Mouse (Mus musculus): ENCODE data around the gene Pygm. TPM values are rescaled to one million over a fixed set of nuclear protein-coding genes. Genes with fewer than 3 reads are reported as not detected.

Pygm gene
- polyA plus RNA-seq, 1 experiment from 2014 or later: 3.4 TPM

DNA sequence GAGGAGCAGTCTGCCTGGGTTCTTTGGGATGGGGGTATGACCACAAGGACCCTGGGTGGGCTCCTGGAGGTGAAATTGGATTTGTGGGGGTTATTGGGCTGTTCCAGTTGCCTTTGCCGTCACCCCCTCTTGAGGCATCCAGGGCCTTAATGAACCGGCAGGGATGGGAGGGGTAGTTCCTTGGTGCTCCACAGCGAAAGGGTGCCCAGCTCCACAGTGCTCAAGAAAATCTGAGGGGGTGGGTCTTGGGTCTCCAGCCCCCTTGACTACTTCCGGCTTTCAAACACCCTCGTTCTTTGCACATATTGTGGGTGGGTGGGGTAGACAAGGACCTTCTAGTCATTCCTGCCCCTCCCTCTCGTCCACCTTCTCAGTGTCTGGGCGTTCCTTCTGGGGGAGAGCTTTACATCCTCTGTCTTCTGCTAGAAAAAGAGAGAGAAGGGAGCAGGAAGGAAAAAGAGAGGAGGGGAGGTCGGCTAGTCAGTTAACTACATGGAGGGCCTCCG lies 35.7 kb downstream of the Pygm start:
- WGBS: 40% methylated on average over 9 of the region's 9 CpGs
- peak overlapping the region; percentile 87 for H3K9ac ChIP-seq (replicated peaks)
- no peak for ATAC-seq (replicated peaks)
- H3K4me1 ChIP-seq: peaks cover 90% of the 10 kb centered on the region
- no peaks in the 10 kb centered on the region for H3K27me3 ChIP-seq
- no peaks in the 10 kb centered on the region for H3K9me3 ChIP-seq
- no peaks in the 10 kb centered on the region for H3K36me3 ChIP-seq
- peak overlapping the region; percentile 95 for H3K4me2 ChIP-seq (replicated peaks)
- H3K4me3 ChIP-seq: peak overlapping the region; percentile 79
- peak overlapping the region; percentile 95 for H3K27ac ChIP-seq (replicated peaks)

DNA sequence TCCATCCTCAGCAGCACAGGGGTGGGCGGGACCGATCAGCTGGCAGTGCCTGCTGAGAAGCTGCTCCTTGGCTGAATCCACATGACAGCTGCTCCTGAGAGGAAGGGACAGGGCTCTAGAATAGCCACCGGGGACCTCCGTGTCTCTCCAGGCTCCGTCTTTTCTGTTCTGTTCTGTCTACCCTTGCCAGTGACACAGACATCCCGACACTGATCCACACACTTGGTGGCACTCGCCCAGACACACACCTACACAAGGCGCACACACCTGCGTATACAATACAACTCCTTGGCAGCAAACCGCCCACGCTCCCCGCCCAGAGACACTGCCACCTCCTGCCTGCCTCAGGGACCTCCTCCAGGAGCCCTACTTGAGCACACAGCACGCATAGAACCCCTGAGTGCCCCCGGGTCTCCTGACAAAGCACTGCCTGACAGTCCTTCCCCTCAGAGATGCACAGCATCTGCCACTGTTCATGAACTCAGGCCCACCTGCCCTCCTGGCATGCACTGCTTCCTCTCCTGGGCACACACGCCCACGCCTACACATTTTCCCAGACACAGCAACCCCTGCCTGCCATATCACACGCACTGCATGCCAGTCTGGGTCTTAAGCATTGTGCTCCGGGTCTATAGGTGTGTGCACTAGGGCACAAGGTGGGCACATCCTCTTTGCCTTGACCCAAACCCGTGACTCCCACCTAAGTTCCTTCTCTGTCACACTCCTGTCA lies 36.4 kb downstream of the Pygm start:
- peak overlapping the region; percentile 95; the same call in 1 of the 2 replicates for H3K27ac ChIP-seq (replicated peaks)
- peak overlapping the region; percentile 87 for H3K9ac ChIP-seq (replicated peaks)
- H3K4me3 ChIP-seq: peak overlapping the region; percentile 79

DNA sequence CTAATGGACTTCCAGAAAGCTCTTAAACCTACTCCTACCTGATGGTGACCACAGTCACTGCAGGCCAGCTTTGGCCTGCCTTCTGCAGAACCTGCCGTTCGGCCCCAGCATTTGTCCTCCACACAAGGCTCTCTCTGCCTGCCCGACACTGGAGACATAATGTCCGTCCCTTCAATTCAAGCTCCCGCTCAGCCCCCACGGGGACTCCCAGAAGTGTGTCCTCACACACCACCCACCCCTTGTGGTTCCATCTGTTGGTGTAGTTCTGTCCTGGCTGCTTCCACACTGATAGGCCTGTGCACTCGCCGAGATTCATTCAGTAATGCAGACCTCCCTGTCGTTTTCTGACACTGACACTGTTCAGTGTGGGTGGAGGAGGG lies 37.0 kb downstream of the Pygm start:
- Histone ChIP-seq H3K4me2 (replicated peaks) (peak overlapping the region; percentile 95), H3K36me3 (no peaks in the 10 kb centered on the region), H3K4me1 (peaks cover 91% of the 10 kb centered on the region), H3K27ac (replicated peaks) (0 out of 2 replicates have a peak overlapping the region, but pooled peaks have one; percentile 95), H3K9me3 (no peaks in the 10 kb centered on the region), H3K9ac (replicated peaks) (no peak overlapping the region), H3K4me3 (peak overlapping the region; percentile 79), H3K27me3 (no peaks in the 10 kb centered on the region)
- WGBS: 61% methylated on average over 9 of the region's 9 CpGs
- ATAC-seq (replicated peaks): no peak

More for the DNA sequence above, 36.4 kb downstream of the Pygm start:
- no peaks in the 10 kb centered on the region for H3K9me3 ChIP-seq
- no peaks in the 10 kb centered on the region for H3K36me3 ChIP-seq
- H3K4me1 ChIP-seq: peaks cover 91% of the 10 kb centered on the region
- 46% methylated on average over 19 of the region's 19 CpGs for WGBS
- H3K27me3 ChIP-seq: no peaks in the 10 kb centered on the region
- no peak for ATAC-seq (replicated peaks)
- H3K4me2 ChIP-seq (replicated peaks): peak overlapping the region; percentile 95

DNA sequence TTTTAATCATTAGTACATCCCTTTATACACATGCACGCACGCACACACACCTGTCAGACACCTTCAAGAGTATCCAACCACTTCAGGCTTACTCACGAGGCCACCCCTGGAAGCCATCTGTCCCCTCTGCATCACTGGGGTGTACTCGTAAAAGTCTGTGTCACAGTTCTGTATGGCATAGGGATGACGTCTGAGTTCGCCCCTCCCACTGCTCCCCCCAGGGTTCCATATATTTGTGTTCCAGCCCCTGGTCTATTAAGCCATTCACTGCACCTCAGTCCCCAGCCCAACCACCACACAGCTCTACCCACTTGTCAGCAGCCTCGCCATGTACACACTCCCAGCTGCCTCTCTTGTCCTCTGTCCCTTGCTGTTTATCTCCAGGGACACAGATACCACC lies 37.8 kb downstream of the Pygm start:
- H3K27me3 ChIP-seq: no peaks in the 10 kb centered on the region
- H3K4me3 ChIP-seq: no peak overlapping the region
- no peak overlapping the region for H3K9ac ChIP-seq (replicated peaks)
- 63% methylated on average over 7 of the region's 7 CpGs for WGBS
- H3K27ac ChIP-seq (replicated peaks): no peak overlapping the region
- H3K9me3 ChIP-seq: no peaks in the 10 kb centered on the region
- peaks cover 91% of the 10 kb centered on the region for H3K4me1 ChIP-seq
- H3K36me3 ChIP-seq: no peaks in the 10 kb centered on the region
- no peak for ATAC-seq (replicated peaks)
- H3K4me2 ChIP-seq (replicated peaks): no peak overlapping the region

DNA sequence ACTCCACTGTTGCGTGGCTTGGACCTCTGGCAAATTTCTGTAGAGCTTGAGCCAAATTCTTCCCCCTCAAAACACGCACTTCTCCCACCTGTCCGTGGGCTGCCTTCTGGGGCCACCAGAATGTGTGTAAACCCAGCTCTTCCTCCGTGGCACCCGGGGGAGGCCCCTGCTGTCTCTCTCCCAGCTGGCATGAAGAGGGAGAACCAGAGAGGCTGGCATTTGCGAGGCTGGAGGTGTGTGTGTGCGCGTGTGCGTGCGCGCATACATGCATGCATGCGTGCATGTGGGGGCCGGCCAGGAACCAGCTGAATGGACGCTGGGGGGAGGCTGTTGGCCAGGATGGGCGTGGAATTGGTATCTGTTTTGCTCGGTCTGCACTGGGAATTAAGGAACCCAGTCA lies 39.0 kb downstream of the Pygm start:
- Histone ChIP-seq H3K27ac (replicated peaks) (0 out of 2 replicates have a peak overlapping the region, but pooled peaks have one; percentile 3), H3K4me3 (no peak overlapping the region), H3K9ac (replicated peaks) (no peak overlapping the region), H3K27me3 (0 out of 2 replicates have a peak, but pooled peaks cover 8% of the 10 kb centered on the region), H3K4me1 (peaks cover 91% of the 10 kb centered on the region), H3K4me2 (replicated peaks) (no peak overlapping the region), H3K36me3 (no peaks in the 10 kb centered on the region), H3K9me3 (no peaks in the 10 kb centered on the region)
- WGBS: 70% methylated on average over 16 of the region's 16 CpGs
- ATAC-seq (replicated peaks): no peak

DNA sequence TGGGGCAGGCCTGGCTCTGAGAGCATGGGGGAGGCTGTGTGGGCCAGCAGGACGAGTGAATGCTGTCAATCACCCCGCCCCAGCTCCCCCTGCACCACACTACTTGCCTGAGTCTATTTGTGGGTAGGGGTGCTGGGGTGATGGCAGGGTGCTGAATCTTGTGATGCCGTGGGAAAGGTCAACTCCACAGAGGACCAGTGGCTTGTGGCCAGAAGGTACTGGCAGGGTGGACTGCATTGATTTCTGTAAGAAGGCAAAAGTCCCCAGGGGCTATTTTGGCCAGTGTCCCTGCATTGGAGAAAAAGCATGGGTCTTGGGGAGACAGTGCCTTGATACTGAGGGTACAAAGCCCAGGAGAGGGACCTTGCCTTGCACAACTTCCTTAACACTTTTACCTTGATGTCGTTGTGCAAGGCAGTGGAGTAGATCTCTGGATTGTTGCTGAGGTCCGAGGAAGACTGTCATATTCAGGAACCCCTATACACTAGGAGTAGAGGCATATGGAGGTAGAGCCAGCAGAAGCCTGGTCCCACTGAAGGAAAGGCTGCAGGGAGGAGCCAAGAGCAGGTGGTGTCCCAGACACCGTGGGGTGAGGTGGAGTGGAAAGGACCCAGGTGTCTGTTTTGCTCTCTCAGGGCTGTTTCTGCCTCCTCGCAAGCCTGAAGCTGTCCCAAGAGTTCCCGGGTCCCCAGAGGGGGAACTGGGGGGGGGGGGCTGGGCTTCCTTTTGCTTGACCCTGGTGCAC lies 40.1 kb downstream of the Pygm start:
- 61% methylated on average over 8 of the region's 8 CpGs for WGBS
- Histone ChIP-seq H3K27me3 (peaks cover 14% of the 10 kb centered on the region; the same call in 1 of the 2 replicates), H3K9ac (replicated peaks) (no peak overlapping the region), H3K4me3 (no peak overlapping the region), H3K4me1 (peaks cover 100% of the 10 kb centered on the region), H3K36me3 (no peaks in the 10 kb centered on the region), H3K9me3 (no peaks in the 10 kb centered on the region), H3K4me2 (replicated peaks) (no peak overlapping the region), H3K27ac (replicated peaks) (no peak overlapping the region)
- no peak for ATAC-seq (replicated peaks)

DNA sequence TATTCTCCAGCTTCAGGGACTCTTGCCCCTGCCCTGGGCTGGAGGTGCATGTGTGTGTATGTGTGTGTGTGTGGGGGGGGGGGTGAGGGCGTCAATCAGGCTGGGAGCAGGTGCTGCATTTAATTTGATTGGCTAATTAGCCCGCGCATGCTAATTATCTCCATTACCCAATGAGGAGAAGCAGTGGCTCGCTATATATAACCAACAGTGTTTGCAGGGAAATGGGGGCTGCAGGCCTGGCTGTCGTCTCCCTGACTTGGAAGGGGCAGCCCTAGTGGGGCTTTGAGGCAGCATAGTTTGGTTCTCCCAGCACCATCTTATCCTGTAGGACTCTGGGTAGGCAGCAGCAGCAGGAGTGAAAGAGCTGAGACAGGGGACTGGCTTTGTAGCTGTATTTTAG lies 41.4 kb downstream of the Pygm start:
- Histone ChIP-seq H3K36me3 (no peaks in the 10 kb centered on the region), H3K4me2 (replicated peaks) (peak overlapping the region; percentile 64; the same call in 1 of the 2 replicates), H3K9ac (replicated peaks) (no peak overlapping the region), H3K27me3 (peaks cover 24% of the 10 kb centered on the region; the same call in 1 of the 2 replicates), H3K4me3 (no peak overlapping the region), H3K27ac (replicated peaks) (peak overlapping the region; percentile 77), H3K9me3 (no peaks in the 10 kb centered on the region), H3K4me1 (peaks cover 97% of the 10 kb centered on the region)
- 8% methylated on average over 5 of the region's 5 CpGs for WGBS
- ATAC-seq (replicated peaks): peak; percentile 38; the same call in 1 of the 2 replicates

DNA sequence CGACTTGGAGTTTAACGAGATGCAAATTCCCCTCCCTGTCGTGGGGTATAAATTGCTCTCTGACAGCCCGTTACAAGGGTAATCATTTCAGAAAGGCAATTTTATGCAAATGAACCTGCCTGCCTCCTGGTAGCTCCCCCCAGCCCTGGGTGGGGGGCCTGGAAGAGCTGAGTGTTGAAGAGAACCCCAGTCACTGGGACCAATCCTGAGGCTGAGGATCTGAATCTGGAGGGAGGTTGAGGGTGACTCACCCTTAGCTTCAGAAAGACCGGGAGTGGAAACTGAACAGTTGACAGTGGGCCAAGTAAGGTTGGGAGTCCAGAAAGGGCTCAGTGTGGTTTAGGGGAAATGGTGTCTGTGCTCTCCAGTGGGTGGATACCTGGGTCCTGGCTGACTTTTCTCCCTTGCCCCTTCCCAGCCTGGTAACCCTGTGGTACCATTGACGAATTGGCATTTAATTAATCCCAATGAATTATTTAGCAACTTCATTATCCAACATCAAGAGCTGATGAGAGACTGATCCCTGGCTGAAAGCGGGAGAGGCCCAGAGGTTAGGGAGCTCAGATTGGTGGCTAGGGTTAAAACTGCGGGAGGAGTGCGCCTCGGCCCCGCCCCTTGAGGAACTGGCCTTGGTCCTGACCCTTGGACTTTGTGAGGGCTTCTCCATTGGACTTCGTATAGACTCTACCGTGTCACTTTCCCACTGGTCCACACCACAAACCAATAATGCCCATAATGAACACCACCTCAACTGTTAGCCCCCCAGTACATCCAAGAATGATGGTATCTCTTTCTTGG lies 42.7 kb downstream of the Pygm start:
- H3K4me3 ChIP-seq: 0 out of 2 replicates have a peak overlapping the region, but pooled peaks have one; percentile 5
- H3K4me2 ChIP-seq (replicated peaks): peak overlapping the region; percentile 64; the same call in 1 of the 2 replicates
- H3K27me3 ChIP-seq: peaks cover 24% of the 10 kb centered on the region; the same call in 1 of the 2 replicates

DNA sequence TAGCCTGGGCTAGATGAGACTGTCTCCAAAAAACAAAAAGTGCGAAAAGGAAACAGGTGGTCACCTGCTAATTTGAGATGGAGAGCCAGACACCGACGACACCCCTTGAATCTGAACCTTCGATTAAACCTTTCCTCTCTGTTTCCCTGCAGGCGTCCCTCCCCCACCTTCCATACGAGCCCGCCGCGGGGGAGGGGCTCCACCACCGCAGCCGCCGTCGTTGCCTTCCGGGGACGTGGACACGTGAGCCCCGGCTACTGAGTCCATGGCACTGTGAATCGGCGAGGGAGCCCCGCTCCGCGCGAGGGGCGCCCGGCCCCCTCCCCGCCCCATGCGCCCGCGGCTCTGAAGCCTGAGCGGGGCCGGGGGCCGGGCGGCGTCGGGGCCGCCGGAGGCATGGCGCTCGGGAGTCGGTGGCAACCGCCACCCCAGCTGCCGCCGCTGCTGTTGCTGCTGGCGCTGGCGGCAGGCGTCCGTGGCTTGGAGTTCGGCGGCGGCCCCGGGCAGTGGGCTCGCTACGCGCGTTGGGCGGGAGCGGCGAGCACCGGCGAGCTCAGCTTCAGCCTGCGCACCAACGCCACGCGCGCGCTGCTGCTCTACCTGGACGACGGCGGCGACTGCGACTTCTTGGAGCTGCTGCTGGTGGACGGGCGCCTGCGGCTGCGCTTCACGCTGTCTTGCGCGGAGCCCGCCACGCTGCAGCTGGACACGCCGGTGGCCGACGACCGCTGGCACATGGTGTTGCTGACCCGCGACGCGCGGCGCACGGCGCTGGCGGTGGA lies 43.6 kb downstream of the Pygm start:
- H3K4me2 ChIP-seq (replicated peaks): peak overlapping the region; percentile 64
- no peaks in the 10 kb centered on the region for H3K36me3 ChIP-seq
- peak overlapping the region; percentile 46 for H3K9ac ChIP-seq (replicated peaks)
- WGBS: under 1% methylated on average over 69 of the region's 94 CpGs
- 0 out of 2 replicates have a peak overlapping the region, but pooled peaks have one; percentile 77 for H3K27ac ChIP-seq (replicated peaks)
- peaks cover 82% of the 10 kb centered on the region for H3K4me1 ChIP-seq
- H3K4me3 ChIP-seq: peak overlapping the region; percentile 38
- no peaks in the 10 kb centered on the region for H3K9me3 ChIP-seq
- no peak for ATAC-seq (replicated peaks)
- H3K27me3 ChIP-seq: peaks cover 24% of the 10 kb centered on the region; the same call in 1 of the 2 replicates

More for the DNA sequence above, 42.7 kb downstream of the Pygm start:
- H3K9ac ChIP-seq (replicated peaks): no peak overlapping the region
- H3K36me3 ChIP-seq: no peaks in the 10 kb centered on the region
- peak; percentile 42 for ATAC-seq (replicated peaks)
- no peaks in the 10 kb centered on the region for H3K9me3 ChIP-seq
- peak overlapping the region; percentile 77 for H3K27ac ChIP-seq (replicated peaks)
- WGBS: 7% methylated on average over 13 of the region's 13 CpGs
- H3K4me1 ChIP-seq: peaks cover 88% of the 10 kb centered on the region

DNA sequence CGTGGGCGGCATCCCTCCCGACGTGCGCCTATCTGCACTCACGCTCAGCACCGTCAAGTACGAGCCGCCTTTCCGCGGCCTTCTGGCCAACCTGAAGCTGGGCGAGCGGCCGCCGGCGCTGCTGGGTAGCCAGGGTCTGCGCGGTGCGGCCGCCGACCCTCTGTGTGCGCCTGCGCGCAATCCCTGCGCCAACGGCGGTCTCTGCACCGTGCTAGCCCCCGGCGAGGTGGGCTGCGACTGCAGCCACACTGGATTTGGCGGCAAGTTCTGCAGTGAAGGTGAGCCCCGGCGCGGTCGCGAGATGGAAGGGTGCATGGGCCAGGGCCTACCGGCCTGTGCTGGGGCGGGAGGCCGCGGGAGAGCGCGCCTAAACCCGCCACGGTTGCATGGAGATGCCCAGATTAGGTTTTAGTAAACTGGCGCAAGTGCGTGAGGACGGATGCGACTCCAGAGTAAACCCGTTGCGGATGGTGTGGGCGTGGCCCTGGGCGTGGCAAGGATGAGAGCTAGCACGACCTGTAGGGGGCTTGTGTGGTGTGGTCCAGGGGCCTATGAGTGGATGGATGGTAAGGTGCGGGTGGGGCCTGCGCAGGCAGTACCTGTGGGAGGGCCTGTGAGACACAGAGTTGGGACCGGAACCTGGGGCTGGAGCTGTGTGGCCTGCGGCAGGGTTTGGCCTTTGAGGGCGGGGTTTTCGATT lies 44.5 kb downstream of the Pygm start:
- no peaks in the 10 kb centered on the region for H3K9me3 ChIP-seq
- WGBS: 1% methylated on average over 60 of the region's 60 CpGs
- peaks cover 80% of the 10 kb centered on the region for H3K4me1 ChIP-seq
- H3K36me3 ChIP-seq: no peaks in the 10 kb centered on the region
- peaks cover 24% of the 10 kb centered on the region; the same call in 1 of the 2 replicates for H3K27me3 ChIP-seq
- H3K4me3 ChIP-seq: peak overlapping the region; percentile 38
- H3K4me2 ChIP-seq (replicated peaks): peak overlapping the region; percentile 64
- no peak overlapping the region for H3K27ac ChIP-seq (replicated peaks)
- 0 out of 2 replicates have a peak, but pooled peaks have one; percentile 11 for ATAC-seq (replicated peaks)
- H3K9ac ChIP-seq (replicated peaks): peak overlapping the region; percentile 46; the same call in 1 of the 2 replicates

Data from forebrain, embryonic 15.5 days (tissue).